Mouse (Mus musculus) gonadal fat pad, adult 2 months (tissue): Measurements from ENCODE around the gene Glis3. TPM values are rescaled to one million over a fixed set of nuclear protein-coding genes. Genes with fewer than 3 reads are reported as not detected.

Experiments used
- DNase-seq: peaks from one replicate; pipeline ENCODE4 v3.0.0-alpha.2; 2012; ENCODE audit warnings: low read depth
- polyA plus RNA-seq: library from polyadenylated mRNA; depleted of rRNA; stranded (reverse); fragments of >200 nt; gene quantifications from 2 replicates; pipeline ENCODE4 v1.2.3, GENCODE M21; 2012

Gene Glis3
- polyA plus RNA-seq, 1 experiment = 8.6 TPM

GRCm38 (mm10) chr19:28478055-28478454 lies 201.8 kb downstream of the Glis3 start:
- no peak for DNase-seq

- no peak for DNase-seq
Measured at GRCm38 (mm10) chr19:28477326-28477863, 202.5 kb downstream of the Glis3 start.

GRCm38 (mm10) chr19:28473621-28474020 lies 206.3 kb downstream of the Glis3 start:
- no peak for DNase-seq

- no peak for DNase-seq
Measured at GRCm38 (mm10) chr19:28471144-28471543, 208.7 kb downstream of the Glis3 start.

GRCm38 (mm10) chr19:28465779-28466178 lies 214.1 kb downstream of the Glis3 start:
- no peak for DNase-seq

- DNase-seq = no peak
Measured at GRCm38 (mm10) chr19:28454331-28454730, 225.5 kb downstream of the Glis3 start.

- no peak for DNase-seq
Measured at GRCm38 (mm10) chr19:28452951-28453520, 226.8 kb downstream of the Glis3 start.

- no peak for DNase-seq
Measured at GRCm38 (mm10) chr19:28448811-28449210, 231.1 kb downstream of the Glis3 start.

- no peak for DNase-seq
Measured at GRCm38 (mm10) chr19:28442161-28442560, 237.7 kb downstream of the Glis3 start.

GRCm38 (mm10) chr19:28436457-28437148 lies 243.3 kb downstream of the Glis3 start:
- no peak for DNase-seq

GRCm38 (mm10) chr19:28428220-28428816 lies 251.6 kb downstream of the Glis3 start:
- no peak for DNase-seq

- no peak for DNase-seq
Measured at GRCm38 (mm10) chr19:28424180-28424579, 255.7 kb downstream of the Glis3 start.

GRCm38 (mm10) chr19:28422939-28423338 lies 256.9 kb downstream of the Glis3 start:
- no peak for DNase-seq

- DNase-seq = no peak
Measured at GRCm38 (mm10) chr19:28416069-28416468, 263.8 kb downstream of the Glis3 start.

- no peak for DNase-seq
Measured at GRCm38 (mm10) chr19:28408787-28409186, 271.1 kb downstream of the Glis3 start.

GRCm38 (mm10) chr19:28402956-28403355 lies 276.9 kb downstream of the Glis3 start:
- no peak for DNase-seq

- no peak for DNase-seq
Measured at GRCm38 (mm10) chr19:28395584-28395861, 284.4 kb downstream of the Glis3 start.

GRCm38 (mm10) chr19:28394826-28395583 lies 284.9 kb downstream of the Glis3 start:
- no peak for DNase-seq

GRCm38 (mm10) chr19:28393766-28394165 lies 286.1 kb downstream of the Glis3 start:
- no peak for DNase-seq

GRCm38 (mm10) chr19:28392838-28393237 lies 287.0 kb downstream of the Glis3 start:
- no peak for DNase-seq

- no peak for DNase-seq
Measured at GRCm38 (mm10) chr19:28390920-28391319, 289.0 kb downstream of the Glis3 start.

GRCm38 (mm10) chr19:28389146-28389545 lies 290.7 kb downstream of the Glis3 start:
- DNase-seq = no peak
